Mouse (Mus musculus) hindbrain, embryonic 12.5 days (tissue): ENCODE results near the gene Vps13c. TPM values are rescaled to one million over a fixed set of nuclear protein-coding genes. Genes with fewer than 3 reads are reported as not detected.
A peak's percentile ranks its signal among the peaks of the same experiment; 100 is the strongest.

Experiments used
- ATAC-seq: fragments of 200-750 bp; cut with Nextera tagmentation; 2 replicates; pipeline ENCODE4 v1.8.0; 2017; ENCODE audit warnings: moderate TSS enrichment; ENCODE audit not compliant: low FRiP score
- H3K27ac ChIP-seq: fragments of 300-500 bp; sonication (generic); 2 replicates; pipeline ENCODE4 v1.5.1; 2016; ENCODE audit warnings: mild to moderate bottlenecking
- H3K27me3 ChIP-seq: fragments of 300-500 bp; sonication (generic); 2 replicates; pipeline ENCODE4 v1.6.1; 2016; ENCODE audit warnings: mild to moderate bottlenecking
- H3K36me3 ChIP-seq: fragments of 300-500 bp; sonication (generic); 2 replicates; pipeline ENCODE4 v1.6.1; 2016; ENCODE audit warnings: mild to moderate bottlenecking
- H3K4me1 ChIP-seq: fragments of 300-500 bp; sonication (generic); 2 replicates; pipeline ENCODE4 v1.6.1; 2016
- H3K4me2 ChIP-seq: fragments of 300-500 bp; sonication (generic); replicated peaks from 2 replicates; pipeline ENCODE4 v1.6.1; 2016; ENCODE audit warnings: mild to moderate bottlenecking
- H3K4me3 ChIP-seq: fragments of 300-500 bp; sonication (generic); 2 replicates; pipeline ENCODE4 v1.5.1; 2016; ENCODE audit warnings: mild to moderate bottlenecking
- H3K9ac ChIP-seq: fragments of 300-500 bp; sonication (generic); 2 replicates; pipeline ENCODE4 v1.6.1; 2016; ENCODE audit warnings: mild to moderate bottlenecking, moderate library complexity
- H3K9me3 ChIP-seq: fragments of 300-500 bp; sonication (generic); replicated peaks from 2 replicates; pipeline ENCODE4 v1.6.1; 2016; ENCODE audit warnings: mild to moderate bottlenecking
- WGBS: fragments of 180-500 bp; shearing (Covaris S2); methylation state at CpG from one replicate; pipeline ENCODE4 v1.1.7; 2016; 5-methylcytosine and 5-hydroxymethylcytosine counted together
- polyA plus RNA-seq: library from polyadenylated mRNA; unstranded; fragments of >200 nt; fragmentation: Nextera tagmentation; extraction: Ambion mirVana; gene quantifications from 2 replicates; pipeline ENCODE4 v1.2.1, GENCODE M21; 2016

Gene Vps13c
- 9.1 and 9.3 TPM in 2 replicates for polyA plus RNA-seq

DNA sequence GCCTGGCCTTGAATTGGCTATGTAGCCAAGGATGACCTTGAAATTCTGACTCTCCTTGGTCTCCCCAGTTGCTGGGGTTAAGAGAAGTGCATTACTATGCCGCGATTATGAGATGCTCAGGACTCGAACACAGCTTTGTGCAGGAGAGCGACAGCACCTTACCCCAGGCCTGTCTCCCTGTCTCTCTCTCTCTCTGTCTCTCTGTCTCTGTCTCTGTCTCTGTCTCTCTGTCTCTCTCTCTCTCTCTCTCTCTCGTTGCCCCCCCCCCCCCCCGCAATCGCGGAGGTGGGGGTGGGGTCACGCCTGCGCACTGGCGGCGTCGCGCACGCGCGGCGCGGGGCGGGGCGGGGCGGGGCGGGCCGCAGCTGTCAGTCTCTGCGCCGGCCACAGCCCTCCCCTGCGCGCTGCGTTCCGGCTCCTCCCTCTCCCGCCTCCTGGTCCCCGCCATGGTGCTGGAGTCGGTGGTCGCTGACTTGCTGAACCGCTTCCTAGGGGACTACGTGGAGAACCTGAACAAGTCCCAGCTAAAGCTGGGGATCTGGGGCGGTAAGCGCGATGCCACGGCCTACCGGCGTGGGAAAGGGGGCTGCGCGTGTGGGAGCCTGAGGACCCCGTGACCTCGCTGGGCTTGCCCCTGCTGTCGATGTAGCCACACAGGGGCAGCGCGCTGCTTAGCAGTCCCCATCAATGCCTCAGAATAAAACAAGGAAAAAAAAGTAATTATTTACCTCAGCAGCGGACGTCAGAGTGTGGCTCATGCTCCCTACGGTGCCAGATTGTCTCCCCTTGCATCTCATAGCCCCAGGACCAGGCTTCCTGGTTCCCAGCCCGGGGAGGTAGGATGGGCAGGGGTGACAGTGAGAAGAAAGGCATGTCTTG, at the start of gene Vps13c:
Gene Vps13c (plus strand): TSS at position 416 of the 879 bp plus-strand sequence.
- under 1% methylated on average over 51 of the region's 53 CpGs for WGBS
- Histone ChIP-seq H3K4me1 (peaks cover 5% of the 10 kb centered on the region), H3K27ac (peak within 1 kb of the TSS; percentile 88), H3K4me2 (peak within 1 kb of the TSS; percentile 73), H3K36me3 (no peaks in the 10 kb centered on the region), H3K4me3 (peak within 1 kb of the TSS; percentile 73), H3K9ac (peak within 1 kb of the TSS; percentile 75), H3K27me3 (no peaks in the 10 kb centered on the region), H3K9me3 (no peaks in the 10 kb centered on the region)
- ATAC-seq: peak; percentile 98

DNA sequence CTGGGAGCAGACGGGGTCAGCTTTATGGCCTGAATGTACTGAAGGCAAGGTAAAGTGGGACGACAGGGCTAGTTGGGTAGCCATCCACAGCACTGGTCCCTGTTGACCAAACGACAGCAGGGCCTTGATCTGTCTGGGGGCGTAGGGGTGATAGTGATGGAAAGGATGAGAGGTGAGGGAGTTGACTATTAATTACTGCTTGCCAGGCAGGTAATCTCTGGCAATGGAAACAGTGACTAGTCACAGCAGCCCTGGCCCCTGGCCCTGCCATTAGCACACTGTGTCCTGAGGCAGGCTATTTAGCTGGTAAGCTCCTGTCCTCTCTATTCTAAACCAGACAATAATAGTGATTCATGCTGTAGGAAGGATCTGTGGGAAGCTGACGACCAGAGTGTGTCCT, 47.8 kb upstream of the Vps13c start:
- no peak overlapping the region for H3K27ac ChIP-seq
- H3K27me3 ChIP-seq: no peaks in the 10 kb centered on the region
- no peak overlapping the region for H3K9ac ChIP-seq
- H3K4me1 ChIP-seq: peaks cover 22% of the 10 kb centered on the region
- H3K36me3 ChIP-seq: no peaks in the 10 kb centered on the region
- ATAC-seq: no peak
- 73% methylated on average over 5 of the region's 5 CpGs for WGBS
- no peak overlapping the region for H3K4me2 ChIP-seq
- no peak overlapping the region for H3K4me3 ChIP-seq
- no peaks in the 10 kb centered on the region for H3K9me3 ChIP-seq

DNA sequence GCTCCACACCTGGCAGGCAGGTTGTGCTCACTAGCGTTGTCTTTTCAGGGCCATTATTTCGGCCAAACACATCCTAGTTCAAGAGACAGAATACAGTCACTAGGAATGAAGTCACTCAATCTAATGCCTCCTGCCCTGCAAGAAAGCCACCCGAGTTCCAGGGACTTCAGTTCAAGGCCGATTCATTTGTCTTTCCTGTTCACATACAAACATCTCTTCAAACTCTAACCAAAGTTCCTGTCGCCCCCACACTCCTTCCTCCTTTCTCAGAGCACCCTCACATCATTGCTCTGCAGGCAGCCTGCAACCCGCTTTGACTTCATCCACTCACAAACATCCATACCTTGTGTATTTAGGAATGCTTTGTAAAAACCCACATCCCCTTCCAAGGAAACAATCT, 46.7 kb upstream of the Vps13c start:
- H3K4me2 ChIP-seq: no peak overlapping the region
- H3K36me3 ChIP-seq: no peaks in the 10 kb centered on the region
- H3K4me3 ChIP-seq: no peak overlapping the region
- peaks cover 22% of the 10 kb centered on the region for H3K4me1 ChIP-seq
- H3K27ac ChIP-seq: no peak overlapping the region
- no peaks in the 10 kb centered on the region for H3K9me3 ChIP-seq
- no peaks in the 10 kb centered on the region for H3K27me3 ChIP-seq
- no peak for ATAC-seq
- H3K9ac ChIP-seq: no peak overlapping the region
- WGBS: 89% methylated on average over 6 of the region's 6 CpGs

DNA sequence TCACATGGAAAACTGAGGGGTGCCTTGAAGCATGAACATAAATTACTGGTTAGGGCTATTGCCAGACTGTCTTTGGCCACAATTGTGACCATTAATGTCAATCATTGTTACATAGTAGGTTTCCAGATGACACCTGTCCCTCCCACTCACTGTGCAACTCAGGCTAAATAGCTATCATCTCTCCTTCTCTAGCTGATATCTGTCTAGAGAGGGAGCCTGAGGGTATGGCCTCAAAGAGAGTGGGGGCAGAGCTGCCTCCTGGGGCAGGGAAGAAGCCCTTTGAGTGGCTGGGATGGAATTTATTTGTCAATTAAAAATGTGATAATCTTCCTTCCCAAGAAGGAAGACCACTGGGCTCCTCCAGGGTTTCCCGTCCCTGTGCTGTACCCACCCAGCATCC, 46.0 kb upstream of the Vps13c start:
- Histone ChIP-seq H3K4me3 (no peak overlapping the region), H3K4me1 (peaks cover 22% of the 10 kb centered on the region), H3K9me3 (no peaks in the 10 kb centered on the region), H3K9ac (no peak overlapping the region), H3K36me3 (no peaks in the 10 kb centered on the region), H3K4me2 (no peak overlapping the region), H3K27me3 (no peaks in the 10 kb centered on the region), H3K27ac (0 out of 2 replicates have a peak overlapping the region, but pooled peaks have one; percentile 83)
- ATAC-seq: 0 out of 2 replicates have a peak, but pooled peaks have one; percentile 38
- 83% methylated on average over 1 of the region's 1 CpGs for WGBS

DNA sequence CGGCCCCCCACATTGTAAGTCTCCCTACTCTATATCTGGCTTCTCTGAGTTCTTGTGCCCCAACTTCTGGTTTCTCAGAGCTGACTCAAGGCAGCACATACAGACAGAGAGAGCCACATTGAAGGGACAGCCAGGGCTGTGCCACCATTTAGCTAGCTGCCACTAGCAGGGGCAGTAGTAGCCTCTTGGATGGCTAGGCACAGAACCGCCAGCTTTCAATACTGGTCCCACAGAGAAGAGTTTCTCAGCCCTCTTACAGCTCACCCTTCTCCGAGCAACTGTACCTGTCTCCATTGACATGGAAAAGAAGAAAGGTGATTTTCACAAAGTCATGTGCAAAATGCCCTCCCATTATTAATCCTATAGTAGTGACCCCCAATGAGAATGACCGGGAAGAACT, 45.5 kb upstream of the Vps13c start:
- Histone ChIP-seq H3K9me3 (no peaks in the 10 kb centered on the region), H3K27ac (peak overlapping the region; percentile 83), H3K4me1 (peaks cover 22% of the 10 kb centered on the region), H3K4me2 (no peak overlapping the region), H3K36me3 (no peaks in the 10 kb centered on the region), H3K27me3 (no peaks in the 10 kb centered on the region), H3K4me3 (no peak overlapping the region), H3K9ac (no peak overlapping the region)
- WGBS: 89% methylated on average over 4 of the region's 4 CpGs
- ATAC-seq: no peak

DNA sequence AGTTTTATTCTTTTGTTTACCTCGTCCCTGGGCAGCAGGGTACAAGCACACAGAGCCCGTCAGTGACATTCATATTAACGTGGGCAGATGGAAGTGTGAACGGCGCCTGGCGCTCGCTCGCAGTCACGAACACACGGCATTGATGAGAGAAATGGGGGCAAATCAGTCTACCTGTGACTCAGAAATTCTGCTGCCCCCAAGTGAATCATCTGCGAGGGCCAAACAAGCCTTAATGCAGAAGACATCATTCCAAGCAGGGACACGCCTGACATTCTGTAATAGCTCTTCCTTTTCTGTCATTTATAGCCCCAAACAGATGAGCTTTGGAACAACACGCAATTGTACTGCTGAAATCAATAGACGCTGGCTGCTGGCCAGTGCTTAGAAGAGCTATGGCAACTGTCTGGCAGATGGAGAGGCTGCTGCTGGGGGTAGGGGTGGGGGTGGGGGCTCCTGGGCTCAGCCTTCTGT, 45.0 kb upstream of the Vps13c start:
- peaks cover 22% of the 10 kb centered on the region for H3K4me1 ChIP-seq
- no peaks in the 10 kb centered on the region for H3K9me3 ChIP-seq
- no peaks in the 10 kb centered on the region for H3K27me3 ChIP-seq
- peak overlapping the region; percentile 83 for H3K27ac ChIP-seq
- H3K36me3 ChIP-seq: no peaks in the 10 kb centered on the region
- peak overlapping the region; percentile 37 for H3K4me2 ChIP-seq
- H3K4me3 ChIP-seq: no peak overlapping the region
- WGBS: 41% methylated on average over 14 of the region's 14 CpGs
- peak; percentile 84 for ATAC-seq
- no peak overlapping the region for H3K9ac ChIP-seq

DNA sequence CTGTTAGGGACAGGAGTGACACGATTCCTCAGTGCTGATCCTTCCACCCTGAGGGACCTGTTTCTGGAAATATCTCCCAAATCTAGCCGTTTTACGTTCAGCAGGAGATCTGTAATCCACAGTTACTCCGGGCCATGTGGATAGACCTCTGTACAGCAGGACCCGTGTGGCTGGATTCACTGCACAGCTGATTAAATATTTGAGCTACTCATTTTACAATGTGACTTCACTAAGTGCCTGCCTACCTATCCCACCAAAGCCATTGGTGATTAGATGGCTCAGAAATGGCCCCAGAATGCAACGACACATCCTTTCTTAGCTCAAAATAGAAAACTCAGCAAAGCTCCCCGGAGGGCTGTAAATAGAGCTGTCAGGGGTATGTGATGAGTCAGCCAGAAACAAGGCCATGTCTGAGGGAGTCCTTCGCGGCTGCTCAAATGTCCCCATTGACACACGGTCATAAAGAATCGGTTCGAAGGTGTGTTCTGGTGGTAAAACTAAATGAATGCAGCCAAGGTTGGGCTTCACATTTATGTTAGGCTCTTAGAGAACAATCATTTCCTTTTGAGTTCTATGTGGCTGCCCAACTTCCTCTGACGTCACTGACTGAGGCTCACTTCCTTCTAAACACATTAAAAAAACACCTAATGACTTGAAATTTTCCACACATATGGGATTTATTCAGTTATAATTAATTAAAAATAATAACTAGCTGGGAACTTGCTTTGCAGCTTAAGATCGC, 40.9 kb upstream of the Vps13c start:
- ATAC-seq: no peak
- Histone ChIP-seq H3K4me2 (no peak overlapping the region), H3K27me3 (no peaks in the 10 kb centered on the region), H3K4me3 (no peak overlapping the region), H3K9ac (no peak overlapping the region), H3K27ac (no peak overlapping the region), H3K4me1 (peaks cover 20% of the 10 kb centered on the region), H3K36me3 (no peaks in the 10 kb centered on the region), H3K9me3 (no peaks in the 10 kb centered on the region)
- 68% methylated on average over 14 of the region's 14 CpGs for WGBS

DNA sequence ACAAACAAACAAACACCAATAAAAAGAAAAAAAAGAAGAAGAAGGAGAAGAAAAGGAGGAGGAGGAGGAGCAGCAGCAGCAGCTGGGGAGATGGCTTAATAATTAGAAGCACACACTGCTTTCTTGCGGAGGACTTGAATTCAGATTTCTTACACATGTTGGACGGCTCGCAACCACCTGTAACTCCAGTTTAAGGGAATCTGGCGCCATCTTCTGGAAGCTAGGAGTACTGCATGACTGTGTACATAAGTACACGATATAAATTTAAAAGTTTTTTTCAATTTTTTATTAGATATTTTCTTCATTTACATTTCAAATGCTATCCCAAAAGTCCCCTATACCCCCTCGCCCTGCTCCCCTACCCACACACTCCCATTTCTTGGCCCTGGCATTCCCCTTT, 38.0 kb upstream of the Vps13c start:
- Histone ChIP-seq H3K27me3 (no peaks in the 10 kb centered on the region), H3K36me3 (no peaks in the 10 kb centered on the region), H3K9me3 (no peaks in the 10 kb centered on the region), H3K4me3 (no peak overlapping the region), H3K9ac (no peak overlapping the region), H3K4me1 (0 out of 2 replicates have a peak, but pooled peaks cover 4% of the 10 kb centered on the region), H3K27ac (no peak overlapping the region), H3K4me2 (no peak overlapping the region)
- ATAC-seq: no peak
- WGBS: 34% methylated on average over 6 of the region's 6 CpGs

DNA sequence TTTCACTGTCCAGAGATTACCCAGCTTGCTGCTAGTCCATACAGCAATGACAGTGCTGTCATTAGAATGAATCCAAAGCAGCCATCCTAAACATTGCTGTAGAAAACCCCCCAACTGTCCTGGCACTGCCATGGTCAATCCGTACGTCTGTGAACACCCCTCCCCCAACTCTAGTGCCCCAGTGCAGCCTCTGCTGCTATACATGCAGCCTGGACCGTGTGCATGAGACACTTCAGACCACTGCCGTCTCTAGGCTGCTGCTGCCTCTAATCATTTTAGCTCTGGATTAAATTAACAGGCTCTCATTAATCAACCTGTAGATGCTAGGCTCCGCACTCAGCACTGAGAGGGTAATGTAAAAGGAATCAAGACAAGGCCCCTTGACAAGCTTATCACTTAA, 33.2 kb upstream of the Vps13c start:
- Histone ChIP-seq H3K27me3 (no peaks in the 10 kb centered on the region), H3K9ac (no peak overlapping the region), H3K36me3 (no peaks in the 10 kb centered on the region), H3K9me3 (no peaks in the 10 kb centered on the region), H3K4me1 (0 out of 2 replicates have a peak, but pooled peaks cover 4% of the 10 kb centered on the region), H3K4me3 (no peak overlapping the region), H3K4me2 (no peak overlapping the region), H3K27ac (no peak overlapping the region)
- 68% methylated on average over 5 of the region's 5 CpGs for WGBS
- no peak for ATAC-seq

DNA sequence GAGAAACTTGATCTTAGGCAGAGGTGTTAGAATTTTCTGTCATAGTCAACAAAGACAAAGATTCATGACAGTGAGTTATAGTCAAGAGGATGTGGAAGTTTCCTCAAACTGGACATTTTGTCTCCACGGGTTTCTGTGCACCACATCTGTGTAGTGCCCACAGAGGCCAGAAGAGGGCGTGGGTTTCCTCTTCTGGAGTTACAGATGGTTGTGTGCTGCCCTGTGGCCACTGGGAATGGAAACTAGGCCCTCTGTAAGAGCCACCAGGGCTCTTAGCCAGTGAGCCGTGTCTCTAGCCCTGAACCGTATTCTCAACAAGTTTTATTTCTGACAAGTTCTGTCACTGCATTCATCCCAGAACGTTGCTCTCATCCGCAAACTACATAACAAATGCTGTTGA, 29.7 kb upstream of the Vps13c start:
- peaks cover 7% of the 10 kb centered on the region; the same call in 1 of the 2 replicates for H3K4me1 ChIP-seq
- H3K9me3 ChIP-seq: no peaks in the 10 kb centered on the region
- H3K27ac ChIP-seq: no peak overlapping the region
- H3K36me3 ChIP-seq: no peaks in the 10 kb centered on the region
- 63% methylated on average over 6 of the region's 6 CpGs for WGBS
- no peak for ATAC-seq
- H3K4me2 ChIP-seq: no peak overlapping the region
- no peaks in the 10 kb centered on the region for H3K27me3 ChIP-seq
- no peak overlapping the region for H3K9ac ChIP-seq
- H3K4me3 ChIP-seq: no peak overlapping the region

DNA sequence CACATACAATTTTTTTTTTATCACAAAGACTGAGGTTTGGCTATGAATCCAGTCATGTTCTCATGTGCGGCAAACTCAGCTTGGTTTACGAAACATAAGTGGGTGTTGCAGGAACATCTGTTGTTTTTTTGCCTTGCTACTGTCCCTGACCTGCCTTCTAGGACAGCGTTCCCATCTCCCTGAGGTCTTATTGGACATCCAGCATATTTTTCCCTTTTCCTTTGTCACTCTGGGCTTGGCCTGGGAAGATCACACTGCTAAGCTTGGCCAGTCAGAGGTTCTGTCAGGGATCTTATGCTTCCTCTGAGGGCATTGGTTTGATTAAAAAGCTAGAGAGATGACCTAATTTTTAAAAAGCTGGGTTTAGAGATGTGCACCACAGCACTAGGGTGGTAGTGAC, 29.1 kb upstream of the Vps13c start:
- WGBS: 80% methylated on average over 3 of the region's 3 CpGs
- Histone ChIP-seq H3K36me3 (no peaks in the 10 kb centered on the region), H3K4me3 (no peak overlapping the region), H3K4me1 (peaks cover 7% of the 10 kb centered on the region; the same call in 1 of the 2 replicates), H3K27ac (no peak overlapping the region), H3K9ac (no peak overlapping the region), H3K27me3 (no peaks in the 10 kb centered on the region), H3K4me2 (no peak overlapping the region), H3K9me3 (no peaks in the 10 kb centered on the region)
- ATAC-seq: no peak

DNA sequence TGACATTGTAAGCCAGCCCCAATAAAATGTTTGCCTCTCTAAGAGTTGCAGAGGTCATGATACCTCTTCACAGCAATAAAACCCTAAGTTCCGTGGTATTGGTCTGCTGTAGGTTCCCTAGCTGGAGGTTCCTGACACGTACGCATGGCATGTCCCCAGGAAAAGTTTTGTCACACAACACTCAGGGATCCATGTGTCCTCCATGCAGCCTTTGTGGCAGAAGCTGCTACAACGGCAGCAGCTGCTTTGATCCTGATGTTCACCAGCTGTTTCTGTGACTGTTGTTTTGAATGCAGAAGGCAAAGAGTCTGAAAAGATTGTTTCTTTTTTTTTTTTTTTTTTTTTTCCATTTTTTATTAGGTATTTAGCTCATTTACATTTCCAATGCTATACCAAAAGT, 27.0 kb upstream of the Vps13c start:
- Histone ChIP-seq H3K4me3 (no peak overlapping the region), H3K4me1 (peaks cover 3% of the 10 kb centered on the region; the same call in 1 of the 2 replicates), H3K36me3 (no peaks in the 10 kb centered on the region), H3K27me3 (no peaks in the 10 kb centered on the region), H3K9me3 (no peaks in the 10 kb centered on the region), H3K9ac (no peak overlapping the region), H3K4me2 (no peak overlapping the region), H3K27ac (no peak overlapping the region)
- 79% methylated on average over 4 of the region's 4 CpGs for WGBS
- no peak for ATAC-seq
